Mouse (Mus musculus): ENCODE results near the gene Igf2. TPM values are rescaled to one million over a fixed set of nuclear protein-coding genes. Genes with fewer than 3 reads are reported as not detected.

The Igf2 gene
- total and polyA plus RNA-seq, 3 experiments = not detected

DNA sequence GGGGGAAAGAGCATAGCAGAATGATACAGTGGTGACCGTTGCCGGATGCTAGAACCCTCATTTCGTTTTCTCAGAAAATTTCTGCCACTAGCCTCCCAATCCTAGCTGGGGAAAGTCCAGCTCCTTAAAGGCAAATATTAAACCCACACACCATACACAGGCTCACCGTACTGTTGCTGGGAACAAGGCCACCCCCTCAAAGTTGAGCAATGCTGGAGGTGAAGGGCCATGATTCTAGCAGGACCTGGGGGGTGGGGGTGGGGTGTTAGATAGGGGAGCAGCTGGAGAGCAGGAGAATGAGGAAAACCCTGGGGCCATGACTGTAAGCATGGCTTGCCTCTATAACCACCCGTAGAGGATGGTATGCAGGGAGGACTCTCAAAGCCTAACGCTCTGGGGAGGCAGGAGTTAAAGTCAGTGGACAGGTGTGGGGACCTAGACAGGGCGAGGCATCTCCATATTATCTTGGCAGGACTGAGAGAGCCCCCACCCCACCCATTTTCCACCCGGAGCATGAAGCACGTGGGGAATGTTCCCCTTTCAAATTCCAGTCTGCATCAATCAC lies 2.1 kb downstream of the Igf2 start:
- H3K4me1 ChIP-seq (ENCODE audit: control insufficient read depth in 1 of 2, insufficient read depth in 2 of 2, low read length in 2 of 2) = no peaks in the 10 kb centered on the region
- no peaks in the 10 kb centered on the region for H3K36me3 ChIP-seq (ENCODE audit: control insufficient read depth in 1 of 2, insufficient read depth in 2 of 2, low read length in 2 of 2)
- no peak for DNase-seq (ENCODE audit: low read depth, low spot score)
- TF ChIP-seq ZNF384 (IDR thresholded peaks at IDR 0.05; ENCODE audit: low read depth, low read length) (no peak), SIN3A (IDR thresholded peaks at IDR 0.05; ENCODE audit: low read length) (no peak), MAX (IDR thresholded peaks at IDR 0.05; ENCODE audit: low read length) (no peak), KAT2A (conservative IDR thresholded peaks at IDR 0.05; ENCODE audit: low read depth, low read length) (no peak), UBTF (IDR thresholded peaks at IDR 0.05; ENCODE audit: borderline replicate concordance, insufficient read depth, low read depth, low read length) (no peak), CHD1 (IDR thresholded peaks at IDR 0.05; ENCODE audit: low read depth, low read length) (no peak), JUND (IDR thresholded peaks at IDR 0.05; ENCODE audit: low read depth, low read length) (no peak), USF2 (IDR thresholded peaks at IDR 0.05; ENCODE audit: borderline replicate concordance in 1 of 2, insufficient read depth in 1 of 2, low read depth in 1 of 2, low read length in 2 of 2) (no peak), TBP (IDR thresholded peaks at IDR 0.05; ENCODE audit: low read depth, low read length) (no peak), RAD21 (IDR thresholded peaks at IDR 0.05; ENCODE audit: low read depth, low read length) (no peak), ZC3H11A (IDR thresholded peaks at IDR 0.05; ENCODE audit: low read depth, low read length) (no peak), NRF1 (IDR thresholded peaks at IDR 0.05; ENCODE audit: insufficient read depth, low read depth, low read length, poor library complexity, severe bottlenecking) (no peak), MXI1 (IDR thresholded peaks at IDR 0.05; ENCODE audit: low read depth, low read length) (no peak), POLR2AphosphoS5 (IDR thresholded peaks at IDR 0.05; ENCODE audit: borderline replicate concordance, low read depth, low read length) (no peak), SMC3 (IDR thresholded peaks at IDR 0.05; ENCODE audit: low read depth, low read length) (no peak), NELFE (IDR thresholded peaks at IDR 0.05; ENCODE audit: low read depth, low read length) (no peak), MAFK (IDR thresholded peaks at IDR 0.05; ENCODE audit: borderline replicate concordance, low read depth, low read length) (no peak)
- no peaks in the 10 kb centered on the region for H3K27me3 ChIP-seq (ENCODE audit: control insufficient read depth in 1 of 2, insufficient read depth in 2 of 2, low read length in 2 of 2)
- H3K27ac ChIP-seq (ENCODE audit: control insufficient read depth, low read depth, low read length) = no peak overlapping the region
- H3K79me2 ChIP-seq (ENCODE audit: control insufficient read depth, insufficient read depth, low read length, poor library complexity) = no peaks in the 10 kb centered on the region
- no peak overlapping the region for H3K9ac ChIP-seq (ENCODE audit: control insufficient read depth, low read depth, low read length, poor library complexity, severe bottlenecking)
- H3K9me3 ChIP-seq (replicated peaks; ENCODE audit: insufficient read depth, low read length) = no peaks in the 10 kb centered on the region
- no peak overlapping the region for H3K4me3 ChIP-seq (ENCODE audit: control insufficient read depth in 1 of 2, insufficient read depth in 1 of 2, low read depth in 2 of 2, low read length in 2 of 2)

DNA sequence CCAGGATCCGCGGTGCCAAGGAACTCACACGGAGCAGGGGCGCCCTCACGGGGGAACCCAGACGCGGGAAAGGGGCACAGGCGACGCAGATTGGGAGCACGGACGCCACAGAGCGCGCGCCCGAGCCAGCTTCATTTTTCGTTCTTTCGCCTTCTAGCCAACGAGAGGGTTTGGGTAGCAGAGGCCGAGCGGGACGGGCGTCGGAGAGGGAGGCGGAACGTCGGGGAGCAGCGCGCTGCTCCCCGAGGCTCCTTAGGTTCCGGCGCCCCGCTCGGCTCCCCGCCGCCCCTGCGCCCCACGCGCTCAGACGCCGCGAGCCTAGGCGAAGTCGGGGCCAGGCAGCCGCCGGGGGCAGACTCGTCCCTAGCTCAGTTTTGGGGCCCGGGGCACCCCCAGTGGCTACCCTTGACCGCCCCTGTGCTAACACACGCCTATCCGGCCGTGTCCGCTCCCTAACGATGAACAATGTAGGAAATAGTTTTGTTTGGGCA lies 2.6 kb downstream of the Igf2 start:
- H3K4me3 ChIP-seq (ENCODE audit: control insufficient read depth in 1 of 2, insufficient read depth in 1 of 2, low read depth in 2 of 2, low read length in 2 of 2) = no peak overlapping the region
- no peak for TF ChIP-seq ZKSCAN1 (IDR thresholded peaks at IDR 0.05; ENCODE audit: low read depth, low read length)
- no peak for TF ChIP-seq ETS1 (IDR thresholded peaks at IDR 0.05; ENCODE audit: low read depth, low read length)
- TF ChIP-seq UBTF (IDR thresholded peaks at IDR 0.05; ENCODE audit: borderline replicate concordance, insufficient read depth, low read depth, low read length) = no peak
- no peak for TF ChIP-seq ZMIZ1 (IDR thresholded peaks at IDR 0.05; ENCODE audit: low read depth, low read length)
- no peak for TF ChIP-seq NELFE (IDR thresholded peaks at IDR 0.05; ENCODE audit: low read depth, low read length)
- TF ChIP-seq SMC3 (IDR thresholded peaks at IDR 0.05; ENCODE audit: low read depth, low read length) = no peak
- no peak for TF ChIP-seq POLR2AphosphoS5 (IDR thresholded peaks at IDR 0.05; ENCODE audit: borderline replicate concordance, low read depth, low read length)
- TF ChIP-seq BHLHE40 (IDR thresholded peaks at IDR 0.05; ENCODE audit: borderline replicate concordance, low read depth, low read length) = no peak
- TF ChIP-seq SIN3A (IDR thresholded peaks at IDR 0.05; ENCODE audit: low read length) = no peak
- TF ChIP-seq USF2 (IDR thresholded peaks at IDR 0.05; ENCODE audit: borderline replicate concordance in 1 of 2, insufficient read depth in 1 of 2, low read depth in 1 of 2, low read length in 2 of 2) = no peak
- TF ChIP-seq GATA1 (IDR thresholded peaks at IDR 0.05; ENCODE audit: low read depth, low read length) = no peak
- TF ChIP-seq TBP (IDR thresholded peaks at IDR 0.05; ENCODE audit: low read depth, low read length) = no peak
- no peak for TF ChIP-seq GABPA (IDR thresholded peaks at IDR 0.05; ENCODE audit: low read depth, low read length)
- no peak for TF ChIP-seq MAX (IDR thresholded peaks at IDR 0.05; ENCODE audit: low read length)
- no peak for TF ChIP-seq KAT2A (conservative IDR thresholded peaks at IDR 0.05; ENCODE audit: low read depth, low read length)
- TF ChIP-seq POLR2AphosphoS2 (IDR thresholded peaks at IDR 0.05; ENCODE audit: low read length) = no peak
- no peaks in the 10 kb centered on the region for H3K4me1 ChIP-seq (ENCODE audit: control insufficient read depth in 1 of 2, insufficient read depth in 2 of 2, low read length in 2 of 2)
- no peaks in the 10 kb centered on the region for H3K36me3 ChIP-seq (ENCODE audit: control insufficient read depth in 1 of 2, insufficient read depth in 2 of 2, low read length in 2 of 2)
- H3K9me3 ChIP-seq (replicated peaks; ENCODE audit: insufficient read depth, low read length) = no peaks in the 10 kb centered on the region
- DNase-seq (ENCODE audit: low read depth, low spot score) = no peak
- H3K79me2 ChIP-seq (ENCODE audit: control insufficient read depth, insufficient read depth, low read length, poor library complexity) = no peaks in the 10 kb centered on the region
- no peak overlapping the region for H3K27ac ChIP-seq (ENCODE audit: control insufficient read depth, low read depth, low read length)
- no peaks in the 10 kb centered on the region for H3K27me3 ChIP-seq (ENCODE audit: control insufficient read depth in 1 of 2, insufficient read depth in 2 of 2, low read length in 2 of 2)
- H3K9ac ChIP-seq (ENCODE audit: control insufficient read depth, low read depth, low read length, poor library complexity, severe bottlenecking) = no peak overlapping the region
